Mouse (Mus musculus): Measurements from ENCODE around the gene Josd2. TPM values are rescaled to one million over a fixed set of nuclear protein-coding genes. Genes with fewer than 3 reads are reported as not detected.

Josd2 gene
- polyA plus RNA-seq, 1 experiment from 2014 or later = 61.8 TPM

GRCm38 (mm10) chr7:44482836-44483435 is 15.2 kb downstream of the Josd2 start:
- H3K4me1 ChIP-seq (replicated peaks; ENCODE audit: control insufficient read depth, insufficient read depth, low read length) = no peaks in the 10 kb centered on the region
- no peak for ATAC-seq
- H3K9me3 ChIP-seq (ENCODE audit: control insufficient read depth, low read length) = no peaks in the 10 kb centered on the region
- no peak overlapping the region for H3K27ac ChIP-seq (ENCODE audit: low read length)
- H3K4me2 ChIP-seq (ENCODE audit: low read length) = no peak overlapping the region
- 85% methylated on average over 3 of the region's 3 CpGs for WGBS
- peaks cover 12% of the 10 kb centered on the region; the same call in 1 of the 2 replicates for H3K27me3 ChIP-seq (replicated peaks; ENCODE audit: control insufficient read depth, insufficient read depth, low read length)
- H3K9ac ChIP-seq (replicated peaks; ENCODE audit: low read depth, low read length) = no peak overlapping the region
- no peaks in the 10 kb centered on the region for H3K36me3 ChIP-seq (ENCODE audit: control insufficient read depth, insufficient read depth)
- no peak overlapping the region for H3K4me3 ChIP-seq (replicated peaks; ENCODE audit: low read length)

GRCm38 (mm10) chr7:44484109-44484508 is 16.3 kb downstream of the Josd2 start:
- H3K9ac ChIP-seq (replicated peaks; ENCODE audit: low read depth, low read length) = no peak overlapping the region
- H3K4me2 ChIP-seq (ENCODE audit: low read length) = no peak overlapping the region
- H3K4me1 ChIP-seq (replicated peaks; ENCODE audit: control insufficient read depth, insufficient read depth, low read length) = no peaks in the 10 kb centered on the region
- H3K4me3 ChIP-seq (replicated peaks; ENCODE audit: low read length) = no peak overlapping the region
- 0 out of 2 replicates have a peak, but pooled peaks cover 12% of the 10 kb centered on the region for H3K27me3 ChIP-seq (replicated peaks; ENCODE audit: control insufficient read depth, insufficient read depth, low read length)
- no peaks in the 10 kb centered on the region for H3K36me3 ChIP-seq (ENCODE audit: control insufficient read depth, insufficient read depth)
- H3K9me3 ChIP-seq (ENCODE audit: control insufficient read depth, low read length) = no peaks in the 10 kb centered on the region
- no peak for ATAC-seq
- no peak overlapping the region for H3K27ac ChIP-seq (ENCODE audit: low read length)
- WGBS = 91% methylated on average over 1 of the region's 1 CpGs

- Histone ChIP-seq H3K4me2 (ENCODE audit: low read length) (no peak overlapping the region), H3K27me3 (replicated peaks; ENCODE audit: control insufficient read depth, insufficient read depth, low read length) (0 out of 2 replicates have a peak, but pooled peaks cover 10% of the 10 kb centered on the region), H3K9me3 (ENCODE audit: control insufficient read depth, low read length) (no peaks in the 10 kb centered on the region), H3K36me3 (ENCODE audit: control insufficient read depth, insufficient read depth) (peaks cover under 1% of the 10 kb centered on the region; the same call in 1 of the 2 replicates), H3K9ac (replicated peaks; ENCODE audit: low read depth, low read length) (no peak overlapping the region), H3K27ac (ENCODE audit: low read length) (no peak overlapping the region), H3K4me1 (replicated peaks; ENCODE audit: control insufficient read depth, insufficient read depth, low read length) (no peaks in the 10 kb centered on the region), H3K4me3 (replicated peaks; ENCODE audit: low read length) (no peak overlapping the region)
- WGBS = 33% methylated on average over 5 of the region's 5 CpGs
- peak; percentile 75 for ATAC-seq
These were observed 17.2 kb downstream of the Josd2 start for GRCm38 (mm10) chr7:44484841-44485571.

- no peaks in the 10 kb centered on the region for H3K4me1 ChIP-seq (replicated peaks; ENCODE audit: control insufficient read depth, insufficient read depth, low read length)
- H3K27ac ChIP-seq (ENCODE audit: low read length) = no peak overlapping the region
- 71% methylated on average over 7 of the region's 7 CpGs for WGBS
These were observed 17.9 kb downstream of the Josd2 start for GRCm38 (mm10) chr7:44485572-44486195.

GRCm38 (mm10) chr7:44486927-44487575 is 19.3 kb downstream of the Josd2 start:
- Histone ChIP-seq H3K4me1 (replicated peaks; ENCODE audit: control insufficient read depth, insufficient read depth, low read length) (no peaks in the 10 kb centered on the region), H3K9ac (replicated peaks; ENCODE audit: low read depth, low read length) (no peak overlapping the region), H3K36me3 (ENCODE audit: control insufficient read depth, insufficient read depth) (peaks cover 16% of the 10 kb centered on the region), H3K27ac (ENCODE audit: low read length) (no peak overlapping the region), H3K9me3 (ENCODE audit: control insufficient read depth, low read length) (no peaks in the 10 kb centered on the region), H3K27me3 (replicated peaks; ENCODE audit: control insufficient read depth, insufficient read depth, low read length) (0 out of 2 replicates have a peak, but pooled peaks cover 2% of the 10 kb centered on the region), H3K4me3 (replicated peaks; ENCODE audit: low read length) (no peak overlapping the region), H3K4me2 (ENCODE audit: low read length) (no peak overlapping the region)
- WGBS = 58% methylated on average over 13 of the region's 13 CpGs
- no peak for ATAC-seq

More at GRCm38 (mm10) chr7:44485572-44486195, 17.9 kb downstream of the Josd2 start:
- Histone ChIP-seq H3K9me3 (ENCODE audit: control insufficient read depth, low read length) (no peaks in the 10 kb centered on the region), H3K4me2 (ENCODE audit: low read length) (no peak overlapping the region), H3K36me3 (ENCODE audit: control insufficient read depth, insufficient read depth) (peaks cover 7% of the 10 kb centered on the region), H3K9ac (replicated peaks; ENCODE audit: low read depth, low read length) (no peak overlapping the region), H3K27me3 (replicated peaks; ENCODE audit: control insufficient read depth, insufficient read depth, low read length) (0 out of 2 replicates have a peak, but pooled peaks cover 4% of the 10 kb centered on the region), H3K4me3 (replicated peaks; ENCODE audit: low read length) (no peak overlapping the region)
- ATAC-seq = no peak

- Histone ChIP-seq H3K4me3 (replicated peaks; ENCODE audit: low read length) (no peak overlapping the region), H3K9me3 (ENCODE audit: control insufficient read depth, low read length) (no peaks in the 10 kb centered on the region), H3K27ac (ENCODE audit: low read length) (no peak overlapping the region), H3K4me2 (ENCODE audit: low read length) (no peak overlapping the region), H3K9ac (replicated peaks; ENCODE audit: low read depth, low read length) (no peak overlapping the region), H3K36me3 (ENCODE audit: control insufficient read depth, insufficient read depth) (peaks cover 16% of the 10 kb centered on the region), H3K4me1 (replicated peaks; ENCODE audit: control insufficient read depth, insufficient read depth, low read length) (no peaks in the 10 kb centered on the region), H3K27me3 (replicated peaks; ENCODE audit: control insufficient read depth, insufficient read depth, low read length) (no peaks in the 10 kb centered on the region)
- no peak for ATAC-seq
- WGBS = 89% methylated on average over 7 of the region's 7 CpGs
These were observed 20.2 kb downstream of the Josd2 start for GRCm38 (mm10) chr7:44487936-44488335.

GRCm38 (mm10) chr7:44488545-44488944 is 20.8 kb downstream of the Josd2 start:
- Histone ChIP-seq H3K27ac (ENCODE audit: low read length) (no peak overlapping the region), H3K4me2 (ENCODE audit: low read length) (no peak overlapping the region), H3K9ac (replicated peaks; ENCODE audit: low read depth, low read length) (no peak overlapping the region), H3K27me3 (replicated peaks; ENCODE audit: control insufficient read depth, insufficient read depth, low read length) (no peaks in the 10 kb centered on the region), H3K4me3 (replicated peaks; ENCODE audit: low read length) (no peak overlapping the region), H3K9me3 (ENCODE audit: control insufficient read depth, low read length) (no peaks in the 10 kb centered on the region), H3K36me3 (ENCODE audit: control insufficient read depth, insufficient read depth) (peaks cover 16% of the 10 kb centered on the region), H3K4me1 (replicated peaks; ENCODE audit: control insufficient read depth, insufficient read depth, low read length) (no peaks in the 10 kb centered on the region)
- WGBS = 94% methylated on average over 8 of the region's 8 CpGs
- ATAC-seq = no peak

GRCm38 (mm10) chr7:44490281-44490680 is 22.5 kb downstream of the Josd2 start:
- Histone ChIP-seq H3K27ac (ENCODE audit: low read length) (no peak overlapping the region), H3K36me3 (ENCODE audit: control insufficient read depth, insufficient read depth) (peaks cover 16% of the 10 kb centered on the region), H3K27me3 (replicated peaks; ENCODE audit: control insufficient read depth, insufficient read depth, low read length) (no peaks in the 10 kb centered on the region), H3K4me2 (ENCODE audit: low read length) (no peak overlapping the region), H3K9me3 (ENCODE audit: control insufficient read depth, low read length) (no peaks in the 10 kb centered on the region), H3K4me1 (replicated peaks; ENCODE audit: control insufficient read depth, insufficient read depth, low read length) (peaks cover 11% of the 10 kb centered on the region), H3K9ac (replicated peaks; ENCODE audit: low read depth, low read length) (no peak overlapping the region), H3K4me3 (replicated peaks; ENCODE audit: low read length) (no peak overlapping the region)
- ATAC-seq = no peak
- WGBS = 85% methylated on average over 4 of the region's 4 CpGs

- no peaks in the 10 kb centered on the region for H3K27me3 ChIP-seq (replicated peaks; ENCODE audit: control insufficient read depth, insufficient read depth, low read length)
- no peak overlapping the region for H3K27ac ChIP-seq (ENCODE audit: low read length)
- peaks cover 16% of the 10 kb centered on the region for H3K36me3 ChIP-seq (ENCODE audit: control insufficient read depth, insufficient read depth)
- ATAC-seq = no peak
- H3K9me3 ChIP-seq (ENCODE audit: control insufficient read depth, low read length) = no peaks in the 10 kb centered on the region
- WGBS = 96% methylated on average over 5 of the region's 5 CpGs
- no peak overlapping the region for H3K4me2 ChIP-seq (ENCODE audit: low read length)
- no peak overlapping the region for H3K4me3 ChIP-seq (replicated peaks; ENCODE audit: low read length)
- peaks cover 16% of the 10 kb centered on the region for H3K4me1 ChIP-seq (replicated peaks; ENCODE audit: control insufficient read depth, insufficient read depth, low read length)
- no peak overlapping the region for H3K9ac ChIP-seq (replicated peaks; ENCODE audit: low read depth, low read length)
These were observed 23.6 kb downstream of the Josd2 start for GRCm38 (mm10) chr7:44491391-44491790.
